In genomic region chr11:101552476-101553300, GRCm38 (mm10) we compare ENCODE assay signal across 8 mouse cellular contexts. TPM values are rescaled to one million over a fixed set of nuclear protein-coding genes. Genes with fewer than 3 reads are reported as not detected.
DNase-seq lines count a peak whose midpoint lies in the region; ATAC-seq and TF ChIP-seq lines count a peak whose summit lies in the region.

No protein-coding gene starts in this region.

- TF ChIP-seq CTCF in bone marrow, adult 2 months (IDR thresholded peaks at IDR 0.05; ENCODE audit: control insufficient read depth, insufficient read depth, low read length) = no peak

- peak overlapping the region; percentile 84 for H3K4me3 ChIP-seq in bone marrow, adult 2 months (replicated peaks; ENCODE audit: control insufficient read depth, low read depth, low read length)
- H3K4me3 ChIP-seq in embryonic facial prominence, embryonic 15.5 days (replicated peaks) = peak overlapping the region; percentile 88
- peak overlapping the region; percentile 92 for H3K4me3 ChIP-seq in kidney, embryonic 14.5 days (ENCODE audit: low read length)
- H3K4me3 ChIP-seq in limb, embryonic 15.5 days = peak overlapping the region; percentile 77
- peak overlapping the region; percentile 80 for H3K4me3 ChIP-seq in stomach, embryonic 14.5 days (ENCODE audit: low read depth, low read length)

- under 1% methylated on average over 37 of the region's 37 CpGs for WGBS in bone marrow, adult 2 months
- under 1% methylated on average over 37 of the region's 37 CpGs for WGBS in embryonic facial prominence, embryonic 15.5 days
- WGBS in kidney, embryonic 14.5 days = under 1% methylated on average over 37 of the region's 37 CpGs
- WGBS in limb, embryonic 15.5 days = 0% methylated on average over 37 of the region's 37 CpGs
- WGBS in stomach, embryonic 14.5 days = under 1% methylated on average over 37 of the region's 37 CpGs

- H3K4me2 ChIP-seq in embryonic facial prominence, embryonic 15.5 days (replicated peaks) = peak overlapping the region; percentile 63
- H3K4me2 ChIP-seq in kidney, embryonic 14.5 days (replicated peaks; ENCODE audit: low read depth, low read length) = peak overlapping the region; percentile 54
- peak overlapping the region; percentile 56 for H3K4me2 ChIP-seq in limb, embryonic 15.5 days
- H3K4me2 ChIP-seq in stomach, embryonic 14.5 days (replicated peaks; ENCODE audit: low read depth, low read length) = peak overlapping the region; percentile 67

- peak overlapping the region; percentile 75 for H3K9ac ChIP-seq in embryonic facial prominence, embryonic 15.5 days
- peak overlapping the region; percentile 80 for H3K9ac ChIP-seq in kidney, embryonic 14.5 days (ENCODE audit: low read depth, low read length)
- peak overlapping the region; percentile 71 for H3K9ac ChIP-seq in limb, embryonic 15.5 days
- H3K9ac ChIP-seq in stomach, embryonic 14.5 days (replicated peaks; ENCODE audit: low read depth, low read length) = peak overlapping the region; percentile 49

- peak; percentile 99 for DNase-seq in A20 (ENCODE audit: low read depth, low spot score)
- peak; percentile 99 to 100 for DNase-seq in heart, adult 9 months (ENCODE audit: low spot score in 2 of 2)
- DNase-seq in monocyte, adult 2 months (ENCODE audit: low read depth in 1 of 2, low spot score in 2 of 2) = peak; percentile 96 to 98

- H3K4me1 ChIP-seq in bone marrow, adult 2 months (ENCODE audit: control insufficient read depth, insufficient read depth, low read length) = peaks cover 1% of the 10 kb centered on the region; the same call in 1 of the 2 replicates
- peaks cover 23% of the 10 kb centered on the region for H3K4me1 ChIP-seq in embryonic facial prominence, embryonic 15.5 days
- peaks cover 5% of the 10 kb centered on the region for H3K4me1 ChIP-seq in kidney, embryonic 14.5 days (ENCODE audit: control insufficient read depth, insufficient read depth, low read length)
- H3K4me1 ChIP-seq in limb, embryonic 15.5 days = peaks cover 23% of the 10 kb centered on the region
- peaks cover 19% of the 10 kb centered on the region; the same call in 1 of the 2 replicates for H3K4me1 ChIP-seq in stomach, embryonic 14.5 days (ENCODE audit: control insufficient read depth, insufficient read depth, low read length)

- H3K27me3 ChIP-seq in embryonic facial prominence, embryonic 15.5 days = no peaks in the 10 kb centered on the region
- H3K27me3 ChIP-seq in kidney, embryonic 14.5 days (ENCODE audit: control insufficient read depth, insufficient read depth, low read length) = no peaks in the 10 kb centered on the region
- H3K27me3 ChIP-seq in limb, embryonic 15.5 days = no peaks in the 10 kb centered on the region
- H3K27me3 ChIP-seq in stomach, embryonic 14.5 days (ENCODE audit: control insufficient read depth, insufficient read depth, low read length) = no peaks in the 10 kb centered on the region

- H3K9me3 ChIP-seq in embryonic facial prominence, embryonic 15.5 days (replicated peaks) = no peaks in the 10 kb centered on the region
- H3K9me3 ChIP-seq in kidney, embryonic 14.5 days (ENCODE audit: control insufficient read depth, low read length) = no peaks in the 10 kb centered on the region
- H3K9me3 ChIP-seq in limb, embryonic 15.5 days = no peaks in the 10 kb centered on the region
- no peaks in the 10 kb centered on the region for H3K9me3 ChIP-seq in stomach, embryonic 14.5 days (ENCODE audit: control insufficient read depth, low read depth, low read length)

- peaks cover 16% of the 10 kb centered on the region for H3K36me3 ChIP-seq in embryonic facial prominence, embryonic 15.5 days
- peaks cover 33% of the 10 kb centered on the region; the same call in 1 of the 2 replicates for H3K36me3 ChIP-seq in kidney, embryonic 14.5 days (ENCODE audit: control insufficient read depth, insufficient read depth, low read length)
- H3K36me3 ChIP-seq in limb, embryonic 15.5 days = peaks cover 18% of the 10 kb centered on the region
- peaks cover 14% of the 10 kb centered on the region for H3K36me3 ChIP-seq in stomach, embryonic 14.5 days (ENCODE audit: control insufficient read depth, insufficient read depth, low read length)

- H3K27ac ChIP-seq in bone marrow, adult 2 months (ENCODE audit: control insufficient read depth, insufficient read depth, low read depth, low read length, poor library complexity) = peak overlapping the region; percentile 89
- H3K27ac ChIP-seq in embryonic facial prominence, embryonic 15.5 days (replicated peaks) = peak overlapping the region; percentile 95
- H3K27ac ChIP-seq in kidney, embryonic 14.5 days (ENCODE audit: low read depth, low read length) = peak overlapping the region; percentile 94
- peak overlapping the region; percentile 96 for H3K27ac ChIP-seq in limb, embryonic 15.5 days
- peak overlapping the region; percentile 87 for H3K27ac ChIP-seq in stomach, embryonic 14.5 days (ENCODE audit: low read length)

- peak; percentile 90; the same call in 1 of the 2 replicates for TF ChIP-seq POLR2A in bone marrow, adult 2 months (IDR thresholded peaks at IDR 0.05; ENCODE audit: borderline replicate concordance, control insufficient read depth, low read depth, low read length)

- ATAC-seq in embryonic facial prominence, embryonic 15.5 days (ENCODE audit: insufficient number of reproducible peaks, low FRiP score, low TSS enrichment, low read depth) = peak; percentile 98
- ATAC-seq in kidney, embryonic 14.5 days (ENCODE audit: low FRiP score, low TSS enrichment) = peak; percentile 98
- ATAC-seq in limb, embryonic 15.5 days (ENCODE audit: insufficient number of reproducible peaks, low FRiP score, low TSS enrichment, low read depth) = peak; percentile 98
- ATAC-seq in stomach, embryonic 14.5 days (ENCODE audit: insufficient number of reproducible peaks, insufficient read depth, low FRiP score, low read depth) = peak; percentile 98

RNA-seq across cellular contexts. Expression of gene Nbr1, which starts 0.7 kb away (rescaled TPM):
- 59.3 and 81.1 TPM in 2 replicates for polyA plus RNA-seq in bone marrow, adult 2 months (2011; ENCODE audit: insufficient read depth, insufficient read length, low replicate concordance, missing spikeins)
- 72.9 and 73.6 TPM in 2 replicates for polyA plus RNA-seq in embryonic facial prominence, embryonic 15.5 days (2015; fragmentation: Nextera tagmentation; extraction: Ambion mirVana)
- 30.8 and 63.9 TPM in 2 replicates for polyA plus RNA-seq in kidney, embryonic 14.5 days (2014; fragmentation: Nextera tagmentation; extraction: Ambion mirVana)
- polyA plus RNA-seq in limb, embryonic 15.5 days (2015; fragmentation: Nextera tagmentation; extraction: Ambion mirVana) = 72.6 and 74.1 TPM in 2 replicates
- polyA plus RNA-seq in stomach, embryonic 14.5 days (2014; fragmentation: Nextera tagmentation; extraction: Ambion mirVana) = 59.8 and 62.0 TPM in 2 replicates

RNA-seq across cellular contexts. Expression of gene Brca1, which starts 0.9 kb away (rescaled TPM):
- 10.2 and 16.7 TPM in 2 replicates for polyA plus RNA-seq in bone marrow, adult 2 months (2011; ENCODE audit: insufficient read depth, insufficient read length, low replicate concordance, missing spikeins)
- polyA plus RNA-seq in embryonic facial prominence, embryonic 15.5 days (2015; fragmentation: Nextera tagmentation; extraction: Ambion mirVana) = 8.1 and 8.8 TPM in 2 replicates
- 8.7 and 22.0 TPM in 2 replicates for polyA plus RNA-seq in kidney, embryonic 14.5 days (2014; fragmentation: Nextera tagmentation; extraction: Ambion mirVana)
- 7.2 and 8.6 TPM in 2 replicates for polyA plus RNA-seq in limb, embryonic 15.5 days (2015; fragmentation: Nextera tagmentation; extraction: Ambion mirVana)
- polyA plus RNA-seq in stomach, embryonic 14.5 days (2014; fragmentation: Nextera tagmentation; extraction: Ambion mirVana) = 14.7 and 18.2 TPM in 2 replicates

RNA-seq across cellular contexts. Expression of gene Tmem106a, which starts 29.4 kb away (rescaled TPM):
- polyA plus RNA-seq in bone marrow, adult 2 months (2011; ENCODE audit: insufficient read depth, insufficient read length, low replicate concordance, missing spikeins) = 6.7 and 14.1 TPM in 2 replicates
- polyA plus RNA-seq in embryonic facial prominence, embryonic 15.5 days (2015; fragmentation: Nextera tagmentation; extraction: Ambion mirVana) = 7.5 and 9.6 TPM in 2 replicates
- polyA plus RNA-seq in kidney, embryonic 14.5 days (2014; fragmentation: Nextera tagmentation; extraction: Ambion mirVana) = 3.8 and 4.8 TPM in 2 replicates
- polyA plus RNA-seq in limb, embryonic 15.5 days (2015; fragmentation: Nextera tagmentation; extraction: Ambion mirVana) = 7.0 and 7.7 TPM in 2 replicates
- polyA plus RNA-seq in stomach, embryonic 14.5 days (2014; fragmentation: Nextera tagmentation; extraction: Ambion mirVana) = 5.9 and 6.7 TPM in 2 replicates

RNA-seq across cellular contexts. Expression of gene Gm11634, which starts 46.4 kb away (rescaled TPM):
- 3.5 TPM in 1 of 2 replicates, not detected in the other for polyA plus RNA-seq in bone marrow, adult 2 months (2011; ENCODE audit: insufficient read depth, insufficient read length, low replicate concordance, missing spikeins)
- not detected in 2 replicates for polyA plus RNA-seq in embryonic facial prominence, embryonic 15.5 days (2015; fragmentation: Nextera tagmentation; extraction: Ambion mirVana)
- not detected in 2 replicates for polyA plus RNA-seq in kidney, embryonic 14.5 days (2014; fragmentation: Nextera tagmentation; extraction: Ambion mirVana)
- not detected in 2 replicates for polyA plus RNA-seq in limb, embryonic 15.5 days (2015; fragmentation: Nextera tagmentation; extraction: Ambion mirVana)
- not detected in 2 replicates for polyA plus RNA-seq in stomach, embryonic 14.5 days (2014; fragmentation: Nextera tagmentation; extraction: Ambion mirVana)

Comparison
In these comparisons a context has a peak if more than half of its experiments do, and no peak if none do; other contexts are left out.
1. Peak in every context shown above with its lines: DNase-seq, ATAC-seq, H3K4me3 ChIP-seq and H3K27ac ChIP-seq.